Mouse (Mus musculus): Measurements from ENCODE around the gene Mmp9. TPM values are rescaled to one million over a fixed set of nuclear protein-coding genes. Genes with fewer than 3 reads are reported as not detected.

Gene Mmp9
- polyA plus RNA-seq (2012; rRNA removed): 29.1 and 31.7 TPM in 2 replicates

GRCm38 (mm10) chr2:164940140-164940830, at the start of gene Mmp9:
Gene Mmp9, plus strand, starts transcription at chr2:164940780.
- Histone ChIP-seq H3K27me3 (ENCODE audit: control insufficient read depth, insufficient read depth, low read length) (peaks cover 10% of the 10 kb centered on the region; the same call in 1 of the 2 replicates), H3K36me3 (ENCODE audit: control insufficient read depth, insufficient read depth, low read length) (no peaks in the 10 kb centered on the region), H3K4me3 (ENCODE audit: control insufficient read depth, insufficient read depth, low read length) (no peak within 1 kb of the TSS), H3K27ac (ENCODE audit: control insufficient read depth, insufficient read depth, low read length) (no peak within 1 kb of the TSS), H3K4me1 (replicated peaks; ENCODE audit: control insufficient read depth, insufficient read depth, low read length) (peaks cover 52% of the 10 kb centered on the region)
- no peak for TF ChIP-seq POLR2A (IDR thresholded peaks at IDR 0.05; ENCODE audit: control insufficient read depth, extremely low read depth, insufficient read depth, low read length, poor library complexity)
- no peak for TF ChIP-seq CTCF (IDR thresholded peaks at IDR 0.05; ENCODE audit: borderline replicate concordance, control insufficient read depth, extremely low read depth, insufficient read depth, low read length, poor library complexity)
- no peak for DNase-seq
- 16% methylated on average over 10 of the region's 10 CpGs for WGBS

DNA sequence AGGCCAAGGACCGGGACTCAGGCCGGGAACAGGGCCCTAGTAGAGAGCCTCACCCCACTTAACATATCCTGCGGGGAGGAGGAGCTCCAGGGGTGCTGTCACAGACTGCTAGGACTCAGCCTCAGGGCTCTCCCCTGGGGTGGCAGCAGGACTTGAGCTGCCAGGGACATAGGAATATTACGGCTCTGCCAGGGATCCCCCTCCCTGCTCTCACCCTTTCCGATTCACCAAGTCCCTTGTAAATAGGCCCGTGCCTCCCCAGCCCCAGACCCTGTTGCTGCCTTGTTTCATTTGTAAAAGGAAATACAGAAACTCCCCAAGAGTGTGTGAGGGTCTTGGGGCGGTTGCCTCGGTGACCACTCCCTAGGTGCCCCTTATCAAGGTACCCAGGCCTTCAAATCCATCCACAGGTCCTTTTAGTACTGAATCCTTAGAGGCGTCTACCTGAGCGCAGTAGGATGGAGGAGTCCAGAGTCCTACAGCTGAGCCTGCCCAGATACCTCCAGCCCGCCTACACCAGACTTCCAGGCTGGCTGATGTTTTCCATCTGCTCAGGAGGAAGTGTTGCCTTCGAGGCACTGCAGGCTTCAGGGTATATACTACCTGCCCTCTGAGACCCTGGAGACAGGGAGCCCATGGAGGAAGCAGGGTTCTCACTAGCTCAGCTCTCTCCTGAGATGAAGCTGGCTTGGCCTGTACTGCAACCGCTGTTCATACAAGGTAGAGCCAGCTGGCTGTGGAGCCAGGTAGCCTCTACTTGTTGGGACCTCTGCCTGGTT, 49.3 kb upstream of the Mmp9 start:
- Histone ChIP-seq H3K4me1 (replicated peaks; ENCODE audit: control insufficient read depth, insufficient read depth, low read length) (no peaks in the 10 kb centered on the region), H3K36me3 (ENCODE audit: control insufficient read depth, insufficient read depth, low read length) (peaks cover 89% of the 10 kb centered on the region), H3K4me3 (ENCODE audit: control insufficient read depth, insufficient read depth, low read length) (no peak overlapping the region), H3K27me3 (ENCODE audit: control insufficient read depth, insufficient read depth, low read length) (no peaks in the 10 kb centered on the region), H3K27ac (ENCODE audit: control insufficient read depth, insufficient read depth, low read length) (no peak overlapping the region)
- TF ChIP-seq POLR2A (IDR thresholded peaks at IDR 0.05; ENCODE audit: control insufficient read depth, extremely low read depth, insufficient read depth, low read length, poor library complexity): no peak
- no peak for TF ChIP-seq CTCF (IDR thresholded peaks at IDR 0.05; ENCODE audit: borderline replicate concordance, control insufficient read depth, extremely low read depth, insufficient read depth, low read length, poor library complexity)
- WGBS: 92% methylated on average over 13 of the region's 13 CpGs
- DNase-seq: no peak

- no peaks in the 10 kb centered on the region for H3K27me3 ChIP-seq (ENCODE audit: control insufficient read depth, insufficient read depth, low read length)
- no peak for DNase-seq
- 96% methylated on average over 15 of the region's 15 CpGs for WGBS
- H3K4me3 ChIP-seq (ENCODE audit: control insufficient read depth, insufficient read depth, low read length): no peak overlapping the region
- no peaks in the 10 kb centered on the region for H3K4me1 ChIP-seq (replicated peaks; ENCODE audit: control insufficient read depth, insufficient read depth, low read length)
- TF ChIP-seq POLR2A (IDR thresholded peaks at IDR 0.05; ENCODE audit: control insufficient read depth, extremely low read depth, insufficient read depth, low read length, poor library complexity): no peak
- no peak for TF ChIP-seq CTCF (IDR thresholded peaks at IDR 0.05; ENCODE audit: borderline replicate concordance, control insufficient read depth, extremely low read depth, insufficient read depth, low read length, poor library complexity)
- H3K36me3 ChIP-seq (ENCODE audit: control insufficient read depth, insufficient read depth, low read length): peaks cover 85% of the 10 kb centered on the region
- no peak overlapping the region for H3K27ac ChIP-seq (ENCODE audit: control insufficient read depth, insufficient read depth, low read length)
Observed at GRCm38 (mm10) chr2:164891908-164892695, 48.5 kb upstream of the Mmp9 start.

DNA sequence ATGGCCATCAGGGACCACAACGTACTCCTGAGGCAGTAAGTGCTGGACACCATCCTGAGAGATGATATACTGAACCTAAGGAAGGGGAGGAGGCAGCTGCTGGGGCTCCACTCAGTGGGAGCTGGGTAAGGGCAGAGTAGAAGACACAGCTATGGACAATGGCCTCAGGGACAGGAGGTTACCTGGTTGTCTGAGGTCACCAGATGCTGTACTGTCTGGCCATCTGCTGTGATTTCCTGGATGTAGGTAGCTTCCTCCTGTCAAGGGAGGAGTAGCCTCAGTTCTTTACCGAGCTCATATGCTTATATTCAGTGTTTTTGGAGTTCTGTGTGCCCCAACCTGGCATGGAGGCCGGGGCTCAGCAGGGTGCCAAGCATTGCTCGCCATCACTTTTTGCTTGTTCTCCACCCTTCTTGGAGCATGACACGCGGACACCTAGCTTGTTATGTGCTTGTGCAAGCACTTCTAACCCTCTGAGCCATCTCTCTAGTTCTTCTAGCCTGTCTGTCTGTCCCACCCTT, 47.8 kb upstream of the Mmp9 start:
- H3K27me3 ChIP-seq (ENCODE audit: control insufficient read depth, insufficient read depth, low read length): no peaks in the 10 kb centered on the region
- H3K4me1 ChIP-seq (replicated peaks; ENCODE audit: control insufficient read depth, insufficient read depth, low read length): no peaks in the 10 kb centered on the region
- WGBS: 95% methylated on average over 6 of the region's 6 CpGs
- no peak overlapping the region for H3K4me3 ChIP-seq (ENCODE audit: control insufficient read depth, insufficient read depth, low read length)
- no peak overlapping the region for H3K27ac ChIP-seq (ENCODE audit: control insufficient read depth, insufficient read depth, low read length)
- peaks cover 85% of the 10 kb centered on the region for H3K36me3 ChIP-seq (ENCODE audit: control insufficient read depth, insufficient read depth, low read length)
- DNase-seq: no peak
- TF ChIP-seq POLR2A (IDR thresholded peaks at IDR 0.05; ENCODE audit: control insufficient read depth, extremely low read depth, insufficient read depth, low read length, poor library complexity): no peak
- no peak for TF ChIP-seq CTCF (IDR thresholded peaks at IDR 0.05; ENCODE audit: borderline replicate concordance, control insufficient read depth, extremely low read depth, insufficient read depth, low read length, poor library complexity)

DNA sequence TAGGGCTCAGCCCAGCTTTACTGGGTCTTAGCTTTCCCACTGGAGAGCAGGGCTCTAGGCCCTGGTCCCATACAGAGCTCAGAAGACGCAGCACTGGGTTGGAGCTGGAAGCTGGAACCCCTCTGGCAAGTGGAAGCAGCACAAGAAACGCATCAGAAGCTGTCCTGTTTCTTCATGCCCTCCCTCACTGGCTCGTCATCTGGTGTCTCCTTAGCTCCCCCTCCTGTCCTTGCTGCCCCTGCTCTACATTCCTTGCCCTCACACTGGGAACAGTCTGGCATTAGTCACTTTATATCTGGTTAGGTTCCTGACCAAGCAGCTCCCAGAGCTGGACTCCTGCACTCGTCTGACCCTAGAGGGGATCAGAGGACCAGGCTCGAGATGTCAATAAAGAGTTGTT, 46.5 kb upstream of the Mmp9 start:
- Histone ChIP-seq H3K4me1 (replicated peaks; ENCODE audit: control insufficient read depth, insufficient read depth, low read length) (peaks cover under 1% of the 10 kb centered on the region), H3K27ac (ENCODE audit: control insufficient read depth, insufficient read depth, low read length) (no peak overlapping the region), H3K27me3 (ENCODE audit: control insufficient read depth, insufficient read depth, low read length) (no peaks in the 10 kb centered on the region), H3K36me3 (ENCODE audit: control insufficient read depth, insufficient read depth, low read length) (peaks cover 85% of the 10 kb centered on the region), H3K4me3 (ENCODE audit: control insufficient read depth, insufficient read depth, low read length) (no peak overlapping the region)
- TF ChIP-seq CTCF (IDR thresholded peaks at IDR 0.05; ENCODE audit: borderline replicate concordance, control insufficient read depth, extremely low read depth, insufficient read depth, low read length, poor library complexity) (no peak), POLR2A (IDR thresholded peaks at IDR 0.05; ENCODE audit: control insufficient read depth, extremely low read depth, insufficient read depth, low read length, poor library complexity) (no peak)
- DNase-seq: no peak
- 89% methylated on average over 5 of the region's 5 CpGs for WGBS

DNA sequence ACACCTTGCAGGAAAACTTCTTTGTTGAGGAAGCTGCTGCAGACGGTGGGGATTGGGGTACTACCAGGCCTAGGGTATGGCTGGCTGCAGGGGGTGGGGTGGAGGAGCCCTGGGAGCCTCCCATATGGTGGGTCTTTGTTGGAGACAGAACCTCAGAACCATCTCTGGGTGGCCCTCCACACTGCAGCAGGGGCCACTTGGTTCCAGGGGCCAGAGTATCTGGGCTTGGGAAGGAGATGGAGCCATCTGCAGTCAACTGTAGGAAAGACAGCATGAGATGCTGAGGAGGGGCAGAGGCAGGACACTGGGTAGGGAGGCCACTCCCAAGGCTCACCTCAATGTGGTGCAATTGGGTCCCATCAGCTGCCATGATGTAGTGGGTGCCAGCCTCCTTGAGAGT, 45.9 kb upstream of the Mmp9 start:
- Histone ChIP-seq H3K27me3 (ENCODE audit: control insufficient read depth, insufficient read depth, low read length) (no peaks in the 10 kb centered on the region), H3K4me3 (ENCODE audit: control insufficient read depth, insufficient read depth, low read length) (no peak overlapping the region), H3K4me1 (replicated peaks; ENCODE audit: control insufficient read depth, insufficient read depth, low read length) (peaks cover 6% of the 10 kb centered on the region), H3K36me3 (ENCODE audit: control insufficient read depth, insufficient read depth, low read length) (peaks cover 85% of the 10 kb centered on the region), H3K27ac (ENCODE audit: control insufficient read depth, insufficient read depth, low read length) (no peak overlapping the region)
- no peak for DNase-seq
- 100% methylated on average over 1 of the region's 1 CpGs for WGBS
- TF ChIP-seq POLR2A (IDR thresholded peaks at IDR 0.05; ENCODE audit: control insufficient read depth, extremely low read depth, insufficient read depth, low read length, poor library complexity) (no peak), CTCF (IDR thresholded peaks at IDR 0.05; ENCODE audit: borderline replicate concordance, control insufficient read depth, extremely low read depth, insufficient read depth, low read length, poor library complexity) (no peak)
